Mouse (Mus musculus) layer of hippocampus, adult 18-20 months (tissue): Measurements from ENCODE around the gene Gm21885. TPM values are rescaled to one million over a fixed set of nuclear protein-coding genes. Genes with fewer than 3 reads are reported as not detected.

ENCODE experiments used
- DNase-seq, 2 experiments: peaks; one replicate each; pipeline ENCODE4 v3.0.0; 2022; ENCODE audit warnings: low spot score in 2 of 2
- total RNA-seq, 2 experiments: library from RNA; stranded (reverse); gene quantifications; 2 replicates each; pipeline ENCODE4 v1.2.3; 2021

The Gm21885 gene
- total RNA-seq, 2 experiments from 2014 or later = not detected

- no peak for DNase-seq
Measured at GRCm38 (mm10) chr11:94317515-94317914, 35.8 kb downstream of the Gm21885 start.

DNA sequence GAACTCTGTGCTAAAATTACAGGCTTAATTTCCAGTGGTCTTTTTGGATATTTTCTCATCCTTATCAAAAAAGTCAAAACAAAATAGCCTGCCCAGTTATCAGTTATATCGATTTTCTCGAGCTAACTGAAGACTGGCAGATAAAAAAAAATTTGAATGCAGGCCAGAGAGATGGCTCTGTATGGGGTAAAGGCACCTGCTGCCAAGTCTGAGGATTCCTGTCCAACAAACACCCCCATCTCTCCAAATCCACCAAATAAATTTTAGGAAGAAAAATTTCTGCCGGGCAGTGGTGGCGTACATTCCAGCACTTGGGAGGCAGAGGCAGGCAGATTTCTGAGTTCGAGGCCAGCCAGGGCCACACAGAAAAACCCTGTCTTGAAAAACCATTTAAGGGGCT is 36.4 kb downstream of the Gm21885 start:
- DNase-seq = no peak

- DNase-seq = peak in 1 of 2 experiments; percentile 21
Measured at GRCm38 (mm10) chr11:94320969-94321930, 39.6 kb downstream of the Gm21885 start.

DNA sequence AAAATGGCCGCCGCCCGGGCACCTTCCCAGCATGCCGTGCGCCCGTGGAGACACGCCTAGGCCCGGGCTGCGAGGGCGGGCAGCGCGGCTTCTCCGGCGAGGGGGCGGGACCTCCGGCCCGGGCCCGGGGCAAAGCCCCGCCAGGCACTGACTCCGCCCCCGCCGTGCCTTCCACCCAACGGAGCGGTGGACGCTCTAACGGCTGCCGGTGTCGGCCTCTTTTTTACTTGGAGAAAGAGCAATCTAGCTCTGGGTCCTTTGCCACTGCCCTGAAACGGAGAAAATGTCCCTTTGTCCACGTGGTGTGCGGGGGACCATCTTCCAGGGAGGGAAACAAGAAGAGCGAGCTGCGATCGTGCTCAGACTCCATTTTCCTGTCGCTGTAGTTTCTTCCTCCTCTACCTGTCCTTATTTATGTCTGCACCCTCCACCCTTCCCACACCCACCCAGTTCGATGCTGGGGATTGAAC is 40.3 kb downstream of the Gm21885 start, which contains the start of gene Luc7l3:
Gene Luc7l3 (minus strand): TSS at position 58 of the 470 bp plus-strand sequence.
- peak; percentile 89 to 96 for DNase-seq

DNA sequence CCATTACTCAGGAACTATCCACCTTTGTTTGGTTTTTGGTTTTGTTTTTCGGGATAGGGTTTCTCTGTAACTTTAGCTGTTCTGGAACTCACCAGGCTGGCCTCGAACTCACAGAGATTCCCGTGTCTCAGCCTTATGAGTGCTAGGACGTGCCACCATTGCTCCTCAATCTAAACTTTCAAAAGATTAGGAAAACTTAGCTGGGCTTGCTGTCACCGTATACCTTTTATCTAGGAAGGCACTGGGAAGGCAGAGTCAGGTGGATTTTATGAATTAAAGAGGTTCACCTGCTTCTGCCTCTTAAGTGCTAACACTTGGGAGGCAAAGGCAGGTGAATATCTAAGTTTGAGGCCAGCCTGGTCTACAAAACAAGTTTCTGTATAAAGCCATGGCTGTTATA is 41.0 kb downstream of the Gm21885 start:
- no peak for DNase-seq

DNA sequence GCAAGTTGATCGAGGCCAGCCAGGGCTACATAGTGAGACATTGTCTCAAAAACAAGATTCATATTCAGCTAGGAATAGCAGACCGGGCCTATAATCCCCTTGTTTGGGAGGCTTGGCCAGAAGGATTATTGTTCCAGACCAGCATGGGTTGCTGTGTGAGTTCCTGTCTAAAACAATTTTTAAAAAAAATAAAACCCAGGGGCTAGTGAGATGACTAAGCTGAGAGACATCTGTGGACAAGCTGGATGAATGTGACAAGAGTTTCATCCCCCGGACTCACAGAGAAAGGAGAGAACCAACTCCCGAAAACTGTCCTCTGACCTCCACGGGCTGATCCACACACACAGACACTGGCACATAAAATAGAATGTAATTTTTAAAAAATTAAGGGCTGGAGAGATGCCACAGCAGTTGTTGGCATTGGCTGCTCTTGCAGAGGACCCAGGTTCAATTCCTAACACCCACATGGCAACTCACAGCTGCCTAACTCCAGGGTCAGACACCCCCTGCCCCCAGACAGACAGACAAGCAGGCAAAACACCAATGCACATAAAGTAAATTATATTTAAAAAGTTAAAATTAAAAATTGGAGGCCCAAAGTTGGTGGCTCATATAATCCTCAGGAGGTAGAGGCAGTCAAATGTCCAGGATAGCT is 41.7 kb downstream of the Gm21885 start:
- DNase-seq = no peak

- DNase-seq = no peak
Measured at GRCm38 (mm10) chr11:94324618-94325017, 42.9 kb downstream of the Gm21885 start.

GRCm38 (mm10) chr11:94326961-94327411 is 45.3 kb downstream of the Gm21885 start:
- peak in 1 of 2 experiments; percentile 46 for DNase-seq

DNA sequence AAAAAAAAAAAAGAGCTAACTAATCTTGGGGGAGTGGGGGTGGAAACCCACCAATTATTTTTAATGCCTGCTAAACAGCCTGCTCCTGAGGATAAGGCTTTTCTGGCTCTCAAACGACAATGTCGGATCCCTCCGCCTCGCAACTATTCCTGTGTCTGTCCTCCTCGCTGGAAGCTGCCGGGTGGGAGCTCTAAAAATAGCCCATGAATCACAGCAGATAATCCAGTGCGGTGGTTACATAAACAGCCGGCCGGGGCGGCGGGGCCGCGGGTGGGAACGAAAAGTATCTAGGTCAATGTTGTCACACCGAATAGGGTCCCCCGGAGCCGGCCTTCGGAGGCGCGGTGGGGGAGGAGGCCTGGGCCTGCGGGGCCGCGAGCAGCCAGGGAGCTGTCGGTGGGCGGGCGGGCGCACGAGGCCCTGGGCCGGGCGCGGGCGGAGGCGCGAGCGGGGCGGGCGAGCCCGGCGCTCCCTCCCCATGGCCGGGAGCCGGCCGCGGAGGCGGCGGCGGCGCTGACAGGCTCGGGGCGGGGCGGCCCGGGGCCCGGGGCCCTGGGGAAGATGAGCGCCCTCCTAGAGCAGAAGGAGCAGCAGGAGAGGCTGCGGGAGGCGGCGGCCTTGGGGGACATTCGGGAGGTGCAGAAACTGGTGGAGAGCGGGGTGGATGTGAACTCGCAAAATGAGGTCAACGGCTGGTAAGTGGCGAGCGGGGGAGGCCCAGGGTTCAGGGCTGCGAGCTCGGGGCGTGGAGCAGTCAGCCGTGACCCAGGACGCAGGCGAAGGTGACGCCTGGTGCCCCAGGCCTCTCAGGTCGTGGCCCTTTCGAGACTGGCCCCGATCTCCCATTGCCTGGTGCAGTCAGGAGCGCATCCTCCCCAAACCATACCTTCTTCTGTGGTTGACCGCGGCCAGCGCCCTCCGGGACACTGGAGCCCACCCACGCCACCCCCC is 46.3 kb downstream of the Gm21885 start, which contains the start of gene Ankrd40:
Gene Ankrd40 (plus strand): TSS at position 309 of the 951 bp plus-strand sequence.
- peak; percentile 97 to 98 for DNase-seq

GRCm38 (mm10) chr11:94328644-94329025 is 47.0 kb downstream of the Gm21885 start:
- DNase-seq = peak; percentile 23 to 52

GRCm38 (mm10) chr11:94329270-94329891 is 47.7 kb downstream of the Gm21885 start:
- peak; percentile 59 to 82 for DNase-seq

DNA sequence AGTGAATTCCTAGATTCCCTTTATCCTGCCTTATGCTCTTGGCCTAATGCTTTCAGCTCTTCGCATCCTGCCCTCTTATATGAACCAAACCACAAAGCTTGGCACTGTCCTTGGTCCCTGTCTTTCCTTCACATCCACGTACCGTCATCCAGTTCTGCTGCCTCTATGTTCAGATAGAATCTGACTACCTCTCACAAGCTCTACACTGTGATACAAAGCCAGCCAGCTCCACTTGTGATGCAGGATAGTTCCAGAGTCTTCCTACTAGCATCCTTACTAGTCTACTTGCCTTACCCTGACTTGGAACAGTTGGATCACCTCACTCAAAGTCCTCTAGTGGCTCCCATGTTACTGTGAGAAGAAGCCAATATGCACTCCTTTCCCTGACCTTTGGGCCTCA is 48.5 kb downstream of the Gm21885 start:
- no peak for DNase-seq

- peak; percentile 34 to 75 for DNase-seq
Measured at GRCm38 (mm10) chr11:94332726-94333125, 51.1 kb downstream of the Gm21885 start.

GRCm38 (mm10) chr11:94334386-94334968 is 52.8 kb downstream of the Gm21885 start:
- no peak for DNase-seq

Other genes with a start within 250 kb of the Gm21885 start
- 10 to 100 TPM; 46.3 to 48.6 TPM for gene Tob1, start 70.4 kb upstream of the Gm21885 start, total RNA-seq
- under 1 TPM; 0.68 to 0.77 TPM for gene Wfikkn2, start 35.9 kb upstream of the Gm21885 start, total RNA-seq
- 100 to 1,000 TPM; 110 to 118 TPM for gene Luc7l3, start 40.1 kb downstream of the Gm21885 start, total RNA-seq
- gene Ankrd40, start 46.1 kb downstream of the Gm21885 start, total RNA-seq = 100 to 1,000 TPM; 116 to 121 TPM
- gene Abcc3, start 111.1 kb downstream of the Gm21885 start, total RNA-seq = 1 to 10 TPM; 1.4 to 2.4 TPM
- 10 to 100 TPM; 53.2 to 59.2 TPM for gene Cacna1g, start 192.3 kb downstream of the Gm21885 start, total RNA-seq
- gene Spata20, start 204.3 kb downstream of the Gm21885 start, total RNA-seq = under 1 TPM in 1 of 2 experiments, not detected in 1; 0.79 TPM
- gene Epn3, start 218.1 kb downstream of the Gm21885 start, total RNA-seq = 1 to 10 TPM; 2.1 to 2.2 TPM
- gene Mycbpap, start 239.9 kb downstream of the Gm21885 start, total RNA-seq = 1 to 10 TPM; 2.1 to 3.7 TPM